In genomic region chr7:100911246-100911770, GRCm38 (mm10) we compare ENCODE assay signal across 9 mouse cellular contexts. TPM values are rescaled to one million over a fixed set of nuclear protein-coding genes. Genes with fewer than 3 reads are reported as not detected.
DNase-seq lines count a peak whose midpoint lies in the region; ATAC-seq lines count a peak whose summit lies in the region.
"Had no signal": no experiment of that assay in that cellular context is flagged by ENCODE, and none has a peak within 500 bp of the region (broad histone marks: within the 10 kb centered on the region; RNA-seq: fewer than 3 reads in every experiment).

No protein-coding gene starts in this region.

- H3K4me2 ChIP-seq in limb, embryonic 13.5 days (replicated peaks): peak overlapping the region; percentile 20; the same call in 1 of the 2 replicates
- H3K4me2 ChIP-seq in stomach, embryonic 15.5 days: peak overlapping the region; percentile 4
- H3K4me2 ChIP-seq: liver, embryonic 15.5 days had no signal

- no peak overlapping the region for H3K4me3 ChIP-seq in limb, embryonic 13.5 days
- no peak overlapping the region for H3K4me3 ChIP-seq in stomach, embryonic 15.5 days (replicated peaks)
- H3K4me3 ChIP-seq: liver, embryonic 15.5 days had no signal

- peaks cover 41% of the 10 kb centered on the region for H3K36me3 ChIP-seq in limb, embryonic 13.5 days
- H3K36me3 ChIP-seq in stomach, embryonic 15.5 days: peaks cover under 1% of the 10 kb centered on the region; the same call in 1 of the 2 replicates
- H3K36me3 ChIP-seq: liver, embryonic 15.5 days had no signal

- peak overlapping the region; percentile 39; the same call in 1 of the 2 replicates for H3K27ac ChIP-seq in limb, embryonic 13.5 days
- H3K27ac ChIP-seq in stomach, embryonic 15.5 days: peak overlapping the region; percentile 55; the same call in 1 of the 2 replicates
- H3K27ac ChIP-seq: liver, embryonic 15.5 days had no signal

- no peaks in the 10 kb centered on the region for H3K9me3 ChIP-seq in limb, embryonic 13.5 days
- no peaks in the 10 kb centered on the region for H3K9me3 ChIP-seq in stomach, embryonic 15.5 days
- H3K9me3 ChIP-seq: liver, embryonic 15.5 days had no signal

- peak; percentile 48 for DNase-seq in 3T3-L1 (ENCODE audit: low read depth, low spot score)
- DNase-seq in adrenal gland, postnatal 10 days: peak; percentile 78
- peak; percentile 50 for DNase-seq in heart, postnatal 4 days
- no peak for DNase-seq in thymus, postnatal 36 days
- no peak for DNase-seq in testis, postnatal 14 days (ENCODE audit: low spot score)
- DNase-seq in gastrocnemius, postnatal 4 days (ENCODE audit: low spot score in 2 of 2): no peak

- H3K9ac ChIP-seq in limb, embryonic 13.5 days: peak overlapping the region; percentile 20; the same call in 1 of the 2 replicates
- H3K9ac ChIP-seq in stomach, embryonic 15.5 days: no peak overlapping the region
- H3K9ac ChIP-seq: liver, embryonic 15.5 days had no signal

- WGBS in limb, embryonic 13.5 days: 9% methylated on average over 2 of the region's 2 CpGs
- 15% methylated on average over 2 of the region's 2 CpGs for WGBS in stomach, embryonic 15.5 days

- ATAC-seq in limb, embryonic 13.5 days (ENCODE audit: low FRiP score, low read depth): no peak
- peak; percentile 21; the same call in 1 of the 2 replicates for ATAC-seq in stomach, embryonic 15.5 days (ENCODE audit: insufficient read depth, low FRiP score, low read depth)

- H3K4me1 ChIP-seq in limb, embryonic 13.5 days: peaks cover 66% of the 10 kb centered on the region
- peaks cover 69% of the 10 kb centered on the region for H3K4me1 ChIP-seq in stomach, embryonic 15.5 days

- H3K27me3 ChIP-seq in limb, embryonic 13.5 days: no peaks in the 10 kb centered on the region
- H3K27me3 ChIP-seq in stomach, embryonic 15.5 days (replicated peaks): no peaks in the 10 kb centered on the region
- H3K27me3 ChIP-seq: liver, embryonic 15.5 days had no signal

RNA-seq across cellular contexts. Expression of gene Arhgef17, which starts 20.6 kb away (rescaled TPM):
- total RNA-seq in adrenal gland, postnatal 10 days (2021): 10 to 100 TPM; 35.2 to 43.2 TPM
- 10 to 100 TPM; 37.0 to 38.4 TPM for total RNA-seq in heart, postnatal 4 days (2021)
- polyA plus RNA-seq in limb, embryonic 13.5 days (2015; fragmentation: Nextera tagmentation; extraction: Ambion mirVana): 7.9 and 8.0 TPM in 2 replicates
- polyA plus RNA-seq in stomach, embryonic 15.5 days (2015; fragmentation: Nextera tagmentation; extraction: Ambion mirVana): 6.2 and 7.9 TPM in 2 replicates
- 10 to 100 TPM; 40.4 to 43.6 TPM for total RNA-seq in gastrocnemius, postnatal 4 days (2021)

RNA-seq across cellular contexts. Expression of gene Relt, which starts 48.1 kb away (rescaled TPM):
- 1 to 10 TPM; 2.8 to 6.7 TPM for total RNA-seq in adrenal gland, postnatal 10 days (2021)
- 1 to 10 TPM; 5.6 to 6.4 TPM for total RNA-seq in heart, postnatal 4 days (2021)
- 3.6 and 4.3 TPM in 2 replicates for polyA plus RNA-seq in limb, embryonic 13.5 days (2015; fragmentation: Nextera tagmentation; extraction: Ambion mirVana)
- polyA plus RNA-seq in stomach, embryonic 15.5 days (2015; fragmentation: Nextera tagmentation; extraction: Ambion mirVana): 3.2 and 4.1 TPM in 2 replicates
- 10 to 100 TPM; 14.5 to 15.5 TPM for total RNA-seq in gastrocnemius, postnatal 4 days (2021)

Comparison
In these comparisons a context has a peak if more than half of its experiments do, and no peak if none do; other contexts are left out.
1. DNase-seq: peak in 3T3-L1 (single experiment), adrenal gland, postnatal 10 days (single experiment) and heart, postnatal 4 days (single experiment); none in thymus, postnatal 36 days (0 of 2), testis, postnatal 14 days (single experiment) and gastrocnemius, postnatal 4 days (0 of 2).